Mouse (Mus musculus) urinary bladder, postnatal 10 days (tissue): ENCODE results near the gene Ubl4b.

Experiments
- DNase-seq: peaks from one replicate; pipeline ENCODE4 v3.0.0; 2022; ENCODE audit warnings: low spot score

The Ubl4b gene

GRCm38 (mm10) chr3:107568721-107569120 lies 13.8 kb upstream of the Ubl4b start:
- DNase-seq, result no peak

- no peak for DNase-seq
These were observed 12.9 kb upstream of the Ubl4b start for GRCm38 (mm10) chr3:107567766-107568165.

GRCm38 (mm10) chr3:107565331-107565730 lies 10.5 kb upstream of the Ubl4b start:
- DNase-seq, result no peak

- DNase-seq, result no peak
These were observed 9.0 kb upstream of the Ubl4b start for GRCm38 (mm10) chr3:107563880-107564279.

DNA sequence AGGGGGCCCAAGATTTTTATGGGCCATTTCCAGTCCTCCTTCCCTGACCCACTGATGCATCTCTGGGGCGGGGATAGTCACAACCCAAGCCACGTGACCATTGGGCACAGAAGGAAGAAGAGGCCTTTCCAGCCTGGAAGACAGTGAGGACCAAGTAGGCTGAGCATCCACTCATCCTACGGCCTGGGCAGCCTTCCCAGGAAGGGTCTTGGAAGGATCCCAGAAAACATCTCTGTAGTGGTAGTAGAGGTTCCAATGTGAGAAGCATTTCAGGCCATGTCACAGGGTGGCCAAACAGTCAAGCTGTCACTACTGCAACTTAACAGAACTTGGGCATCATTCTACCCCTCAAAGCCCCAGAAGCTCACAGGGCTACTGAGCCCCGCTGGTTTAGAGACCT lies 7.7 kb upstream of the Ubl4b start:
- DNase-seq, result no peak

- DNase-seq, result no peak
These were observed 7.2 kb upstream of the Ubl4b start for GRCm38 (mm10) chr3:107562104-107562503.

- no peak for DNase-seq
These were observed 4.3 kb upstream of the Ubl4b start for GRCm38 (mm10) chr3:107559183-107559582.

- no peak for DNase-seq
These were observed 3.9 kb upstream of the Ubl4b start for GRCm38 (mm10) chr3:107558740-107559139.

DNA sequence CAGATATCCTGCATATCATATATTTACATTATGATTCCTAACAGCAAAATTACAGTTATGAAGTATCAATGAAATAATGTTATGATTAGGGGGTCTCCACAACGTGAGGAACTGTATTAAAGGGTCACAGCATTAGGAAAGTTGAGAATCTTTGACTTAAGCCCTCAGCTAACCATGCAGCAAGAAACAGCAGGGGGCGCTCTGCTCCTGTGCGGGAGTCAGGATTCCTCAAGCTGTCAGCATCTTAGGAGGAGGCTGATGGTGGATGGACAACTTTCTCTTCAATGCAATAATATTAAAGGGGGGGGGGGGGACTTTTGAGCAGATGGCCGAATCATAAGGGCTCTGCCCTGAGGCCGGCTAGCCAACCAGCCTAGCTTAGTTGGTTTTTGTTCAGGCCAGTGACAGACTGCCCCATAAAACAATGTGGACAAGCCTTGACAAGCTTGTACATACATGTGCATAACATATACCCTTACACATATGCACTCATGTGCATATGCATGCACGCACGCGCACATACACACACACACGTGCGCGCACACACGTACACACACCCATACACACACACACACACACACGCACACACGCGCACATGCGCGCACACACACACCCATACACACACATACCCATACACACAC lies 4.3 kb downstream of the Ubl4b start:
- no peak for DNase-seq

GRCm38 (mm10) chr3:107546956-107547355 lies 7.9 kb downstream of the Ubl4b start:
- no peak for DNase-seq

GRCm38 (mm10) chr3:107545716-107546412 lies 9.0 kb downstream of the Ubl4b start:
- DNase-seq, result no peak

GRCm38 (mm10) chr3:107545278-107545677 lies 9.6 kb downstream of the Ubl4b start:
- no peak for DNase-seq

DNA sequence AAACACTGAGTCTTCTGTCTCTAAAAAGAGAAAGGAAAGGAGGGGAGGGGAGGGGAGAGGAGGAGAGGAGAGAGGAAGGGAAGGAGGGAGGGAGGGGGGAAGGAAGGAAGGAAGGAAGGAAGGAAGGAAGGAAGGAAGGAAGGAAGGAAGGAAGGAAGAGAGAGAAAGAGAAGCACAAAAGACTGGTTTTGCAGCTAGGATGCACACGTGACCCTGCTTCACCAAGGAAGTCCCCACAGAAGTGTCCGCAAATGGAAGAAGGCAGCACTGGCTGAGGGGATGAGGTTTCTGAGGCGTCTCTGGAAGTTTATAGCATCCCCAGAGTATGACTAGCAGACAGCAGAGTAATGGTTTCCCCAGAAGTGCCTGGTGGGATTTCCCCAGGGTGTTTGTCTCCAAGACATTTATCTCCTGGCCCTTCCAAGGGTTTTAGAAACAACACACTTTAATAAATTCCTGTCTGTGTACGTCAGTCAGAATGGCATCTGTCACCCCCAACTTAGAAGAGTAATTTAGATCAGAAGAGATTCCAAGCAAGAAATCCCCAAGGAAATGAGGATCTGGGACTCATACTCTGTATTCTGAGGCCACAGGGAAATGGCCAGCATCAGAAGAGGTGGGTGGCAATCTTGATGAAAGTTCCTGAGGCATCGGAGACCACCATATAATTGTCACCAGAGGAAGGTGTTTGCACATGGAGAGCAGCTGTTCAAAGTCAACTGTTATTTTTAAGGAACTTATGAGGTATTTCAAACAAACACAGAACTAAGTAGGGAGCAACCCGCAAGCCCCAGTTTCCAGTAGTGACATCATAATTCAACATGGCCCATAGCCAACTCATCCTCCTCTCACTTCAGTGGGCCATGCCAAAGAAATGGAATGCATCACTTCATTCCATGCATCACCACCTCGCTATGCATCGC lies 11.5 kb downstream of the Ubl4b start:
- no peak for DNase-seq

GRCm38 (mm10) chr3:107542584-107542983 lies 12.3 kb downstream of the Ubl4b start:
- no peak for DNase-seq

GRCm38 (mm10) chr3:107537504-107537889 lies 17.4 kb downstream of the Ubl4b start:
- no peak for DNase-seq

DNA sequence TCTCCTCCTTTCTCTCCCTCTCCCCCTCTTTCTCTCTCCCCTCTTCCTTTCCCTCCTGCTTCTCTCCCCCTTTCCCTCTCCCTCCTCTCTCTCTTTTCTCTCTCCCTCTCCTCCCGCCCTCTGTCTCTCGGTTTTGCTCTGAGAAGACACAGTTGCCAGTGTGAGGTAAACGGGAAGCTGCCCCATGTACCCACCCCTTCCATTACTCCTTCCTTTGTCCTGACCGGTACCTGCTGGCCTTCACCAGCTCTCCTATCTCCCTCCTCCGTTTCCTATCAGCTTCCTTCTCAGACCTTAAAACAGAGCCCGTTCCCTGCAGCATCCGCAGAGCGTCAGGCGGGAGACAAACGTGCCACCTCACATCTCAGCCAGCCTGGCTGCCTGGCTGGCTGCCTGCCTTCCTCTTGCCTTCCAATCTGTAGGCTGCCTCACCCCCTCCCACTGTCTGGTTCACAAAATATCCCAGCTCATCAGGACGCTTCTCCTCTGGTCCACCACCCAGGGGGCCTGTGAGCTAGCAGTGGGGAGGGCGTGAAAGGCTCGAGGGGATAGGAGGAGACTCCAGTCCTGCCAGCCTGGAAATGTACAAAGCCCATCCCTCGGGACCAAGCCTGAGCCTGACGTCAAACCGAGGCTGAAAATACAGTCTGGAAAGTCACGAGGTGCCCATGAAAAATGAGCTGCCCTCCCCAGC lies 17.9 kb downstream of the Ubl4b start:
- no peak for DNase-seq

- no peak for DNase-seq
These were observed 19.9 kb downstream of the Ubl4b start for GRCm38 (mm10) chr3:107534951-107535350.

DNA sequence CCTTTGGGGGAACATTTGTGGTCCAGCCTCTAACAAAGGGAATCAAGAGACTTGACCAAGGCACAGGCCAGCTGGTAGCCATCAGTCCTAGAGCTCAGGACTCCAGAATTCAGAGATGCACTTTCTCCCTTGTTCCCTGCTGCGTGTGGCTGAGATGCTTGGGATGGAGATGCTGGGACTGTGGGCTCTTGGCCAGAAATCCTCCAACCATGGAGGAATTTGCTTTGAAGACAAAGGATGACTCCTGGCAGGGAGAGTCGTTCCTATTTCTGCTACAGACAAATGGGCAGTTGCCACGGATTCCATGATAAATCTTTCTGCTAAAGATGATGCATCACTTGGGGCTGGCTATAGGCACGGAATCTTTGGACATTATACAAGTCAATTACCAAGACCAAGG lies 21.3 kb downstream of the Ubl4b start:
- no peak for DNase-seq

- no peak for DNase-seq
These were observed 24.3 kb downstream of the Ubl4b start for GRCm38 (mm10) chr3:107530581-107530980.

DNA sequence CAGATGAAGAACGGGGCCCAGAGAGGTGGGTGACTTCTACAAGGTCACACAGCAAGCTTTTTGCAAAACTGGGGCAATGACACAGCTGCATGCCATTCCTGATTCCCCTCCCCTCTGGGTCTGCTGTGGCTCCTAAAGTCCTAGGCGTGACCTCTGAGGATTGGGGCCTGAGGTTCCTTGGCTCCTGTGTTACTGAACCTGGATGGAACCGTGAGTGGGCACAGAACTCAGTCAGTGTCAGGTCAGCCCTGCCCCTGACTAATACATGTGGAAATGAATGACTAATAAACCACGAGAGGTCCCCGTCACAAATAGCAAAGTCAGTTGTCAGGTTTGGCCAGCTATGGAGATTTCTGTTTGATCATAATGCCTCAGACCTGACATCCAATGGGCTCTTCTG lies 25.7 kb downstream of the Ubl4b start:
- no peak for DNase-seq

DNA sequence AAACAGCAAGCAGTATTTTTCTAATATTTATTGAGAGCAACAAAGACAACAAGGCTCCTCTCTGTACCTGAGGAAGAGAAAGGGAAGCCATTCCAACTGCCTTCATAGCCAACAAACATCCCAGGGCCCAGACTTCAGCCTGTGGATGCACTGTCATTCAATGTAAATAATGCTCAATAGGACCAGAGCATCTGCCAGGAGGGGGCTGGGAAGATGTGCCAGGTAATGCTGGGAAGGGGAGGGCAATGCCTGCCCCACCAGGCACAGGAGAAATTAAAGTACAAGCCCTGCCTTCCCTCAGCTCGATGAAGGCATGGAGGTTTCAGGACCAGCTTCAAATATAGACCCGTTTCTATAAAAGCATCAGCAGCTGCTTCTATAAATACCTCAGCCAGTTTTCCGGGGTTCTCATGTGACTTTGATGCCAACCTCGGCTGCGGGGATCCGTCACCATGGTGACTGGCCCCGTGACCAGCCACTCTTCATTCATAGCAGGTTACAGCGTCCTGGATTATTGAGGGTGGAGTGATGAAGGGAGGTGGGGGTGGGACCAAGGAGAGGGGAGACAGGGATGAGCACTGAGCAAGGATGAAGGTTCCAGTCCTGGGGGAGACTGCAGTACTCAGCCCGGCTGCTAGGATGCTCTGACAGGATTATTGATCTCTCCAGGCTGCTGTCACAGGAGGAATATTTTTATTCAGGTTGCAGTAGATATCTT lies 26.3 kb downstream of the Ubl4b start:
- no peak for DNase-seq

DNA sequence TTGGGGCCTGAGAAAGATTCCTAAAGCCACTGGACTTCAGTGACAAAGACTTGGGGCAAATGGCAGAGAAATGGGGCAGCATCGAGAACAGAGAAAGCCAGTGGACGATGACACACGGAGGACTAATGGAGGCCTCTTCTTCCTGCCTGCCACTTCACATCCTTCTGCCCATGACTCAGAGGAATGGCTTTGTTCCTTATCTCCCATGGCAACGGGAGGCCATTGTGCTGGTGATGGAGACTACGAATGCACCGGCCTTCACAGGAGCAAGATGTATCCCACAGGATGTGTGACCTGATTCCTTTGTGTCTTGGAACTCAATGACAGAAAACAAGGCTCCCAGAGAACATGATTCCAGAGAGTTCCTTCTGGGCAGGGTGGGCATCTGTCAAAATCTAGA lies 30.3 kb downstream of the Ubl4b start:
- DNase-seq, result no peak
